Mouse (Mus musculus) c-Kit-negative CD71-positive TER-119-positive erythroid progenitor cells, embryonic 14.5 days (primary cell): ENCODE measurements around the gene Dirc2.

Experiments
- DNase-seq: peaks from one replicate; pipeline ENCODE4 v3.0.0-alpha.2; 2013; ENCODE audit warnings: low read depth, low spot score

Dirc2 gene

DNA sequence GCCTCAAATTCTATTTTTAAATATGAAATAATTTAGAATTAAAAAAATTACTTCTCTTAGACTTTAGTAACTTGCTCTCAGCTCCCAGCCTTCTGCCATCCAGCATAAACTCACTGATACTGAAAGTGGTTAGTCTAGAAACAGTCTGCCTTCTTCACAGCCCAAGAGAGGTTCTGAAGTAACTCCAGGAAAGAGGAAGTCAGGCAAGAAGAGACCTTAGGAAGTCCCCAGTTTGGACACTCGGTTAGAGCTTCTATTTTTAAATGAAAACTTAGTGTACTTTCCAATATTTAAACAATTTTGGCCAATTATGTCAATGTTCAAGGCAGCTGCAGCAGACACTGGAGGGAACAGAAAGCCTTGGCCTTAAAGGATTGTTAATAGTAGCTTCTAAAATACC lies 29.6 kb downstream of the Dirc2 start:
- DNase-seq: no peak

DNA sequence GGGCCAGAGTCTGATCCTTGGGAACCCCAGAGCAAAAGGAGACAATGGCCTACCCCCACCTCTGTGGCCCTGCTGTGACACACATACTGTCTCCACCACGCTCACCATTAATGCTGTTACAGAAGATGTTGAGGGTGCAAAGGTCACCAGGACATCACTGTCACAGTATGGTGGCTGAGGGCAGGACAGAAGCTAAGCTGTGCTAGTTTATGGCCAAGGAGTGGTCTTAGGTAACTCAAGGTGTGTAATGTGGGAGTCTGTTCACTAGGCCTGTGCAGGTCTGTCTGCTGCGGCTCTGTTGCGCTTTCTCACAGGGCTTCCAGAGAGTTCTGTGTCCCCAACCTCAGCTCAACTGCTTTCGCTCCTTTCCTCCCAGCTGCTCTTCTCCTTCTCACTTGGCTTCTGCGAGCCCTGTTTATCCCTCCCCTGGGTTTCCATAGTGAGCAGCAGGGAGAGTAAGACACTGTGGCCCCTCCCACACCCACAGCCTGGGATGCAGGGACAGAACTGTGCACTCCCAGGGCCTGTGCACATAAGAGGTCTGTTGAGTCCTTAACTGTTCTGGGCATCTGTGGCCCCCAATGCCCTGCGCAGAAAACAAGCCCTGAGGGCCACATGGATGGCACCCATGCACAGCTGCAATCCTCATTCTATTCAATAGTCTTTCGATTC lies 30.9 kb downstream of the Dirc2 start:
- no peak for DNase-seq

DNA sequence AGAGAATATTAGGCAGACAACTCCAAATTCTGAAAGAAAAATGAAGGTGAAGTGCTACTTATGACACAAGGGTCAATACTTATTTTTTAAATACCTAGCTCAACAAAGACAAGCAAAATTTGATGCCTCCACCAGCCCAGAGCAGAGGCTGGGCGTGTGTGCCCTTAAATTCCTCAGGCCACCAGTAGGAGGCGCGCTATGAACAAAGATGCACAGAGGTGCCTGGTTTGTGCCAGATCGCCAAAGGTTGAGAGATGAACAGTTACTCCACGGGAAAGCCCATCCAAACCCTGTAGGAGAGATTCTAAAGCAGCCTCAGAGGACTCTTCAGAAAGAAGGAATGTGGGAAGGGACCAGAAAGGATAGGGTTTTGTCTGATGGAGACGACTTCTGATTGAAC lies 35.1 kb downstream of the Dirc2 start:
- DNase-seq: peak; percentile 66

DNA sequence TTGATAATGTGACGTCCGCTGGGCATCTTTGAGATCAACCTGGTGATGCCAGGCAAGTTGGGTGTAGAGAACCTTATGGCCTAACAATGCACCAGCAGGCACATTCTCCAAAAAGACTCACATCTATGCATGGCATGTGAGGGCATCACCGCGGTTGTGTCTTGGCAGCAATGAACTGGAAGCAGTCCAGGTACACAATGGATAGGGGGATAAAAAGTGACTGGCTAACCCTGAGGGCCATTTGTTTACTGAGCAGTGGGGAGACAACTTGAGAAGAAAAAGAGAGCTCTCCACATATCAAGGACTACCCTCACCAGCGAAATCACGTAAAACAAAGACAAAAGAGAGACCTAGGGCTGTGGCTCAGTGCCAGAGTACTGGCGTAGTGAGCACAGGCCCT lies 37.1 kb downstream of the Dirc2 start:
- DNase-seq: no peak

DNA sequence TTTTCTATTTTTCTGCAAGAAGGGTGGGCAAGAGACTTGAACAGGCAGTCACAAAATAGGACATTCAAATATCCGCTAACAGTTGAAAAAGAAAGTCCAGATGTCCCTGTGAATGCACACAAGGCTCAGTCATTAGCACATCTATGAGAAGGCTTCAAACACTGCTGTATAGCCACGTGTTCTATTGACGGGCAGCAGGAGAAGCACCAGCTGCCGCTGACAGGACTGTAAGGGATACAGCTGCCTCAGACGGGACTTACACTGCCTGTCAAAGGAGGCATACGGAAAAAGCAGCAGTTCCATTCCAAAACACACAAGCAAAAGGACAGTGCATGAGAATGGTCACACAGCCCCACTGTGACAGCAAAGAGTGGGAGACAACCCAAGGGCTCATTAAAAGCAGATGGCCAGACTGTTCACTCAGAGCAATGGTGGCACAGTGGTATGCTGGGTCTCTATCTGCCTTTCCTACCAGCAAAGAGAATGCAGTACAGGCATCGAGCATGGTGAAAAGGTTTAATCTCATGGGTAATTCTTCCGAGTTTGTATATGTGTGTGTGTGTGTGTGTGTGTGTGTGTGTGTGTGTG lies 39.9 kb downstream of the Dirc2 start:
- no peak for DNase-seq

DNA sequence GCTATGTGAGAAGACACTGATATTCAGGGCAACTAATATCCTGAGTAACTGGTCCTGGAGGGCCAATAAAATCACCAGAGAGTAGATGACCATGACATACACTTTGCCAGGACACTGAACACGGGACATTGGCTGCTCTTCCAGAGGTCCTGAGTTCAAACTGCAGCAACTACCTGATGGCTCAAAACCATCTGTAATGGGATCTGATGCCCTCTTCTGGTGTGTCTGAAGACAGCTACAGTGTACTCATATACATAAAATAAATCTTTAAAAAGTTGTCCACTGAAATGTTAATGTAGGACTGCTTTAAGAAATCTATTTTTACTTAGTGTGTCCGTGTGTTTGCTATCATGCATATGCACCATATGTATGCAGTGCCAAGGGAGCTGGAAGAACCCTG lies 42.6 kb downstream of the Dirc2 start:
- DNase-seq: no peak

DNA sequence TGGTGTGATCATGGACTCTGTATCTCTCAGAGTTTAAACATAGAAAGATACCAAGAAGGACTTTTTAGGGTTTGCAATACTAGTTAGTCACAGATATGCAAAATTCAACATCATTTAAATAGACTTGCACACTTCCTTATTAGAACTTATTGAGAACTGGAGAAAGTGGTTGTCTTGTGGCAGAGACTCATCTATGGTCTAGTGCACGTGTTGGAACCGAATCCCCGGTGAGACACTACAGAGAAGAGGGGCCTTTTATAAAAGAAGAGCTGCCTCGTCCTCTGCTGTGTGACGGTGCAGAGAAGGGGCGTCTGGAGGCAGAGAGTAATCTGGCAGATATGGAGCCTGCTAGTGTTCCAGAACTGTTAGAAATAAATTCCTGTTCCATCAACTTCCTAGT lies 44.6 kb downstream of the Dirc2 start:
- no peak for DNase-seq

DNA sequence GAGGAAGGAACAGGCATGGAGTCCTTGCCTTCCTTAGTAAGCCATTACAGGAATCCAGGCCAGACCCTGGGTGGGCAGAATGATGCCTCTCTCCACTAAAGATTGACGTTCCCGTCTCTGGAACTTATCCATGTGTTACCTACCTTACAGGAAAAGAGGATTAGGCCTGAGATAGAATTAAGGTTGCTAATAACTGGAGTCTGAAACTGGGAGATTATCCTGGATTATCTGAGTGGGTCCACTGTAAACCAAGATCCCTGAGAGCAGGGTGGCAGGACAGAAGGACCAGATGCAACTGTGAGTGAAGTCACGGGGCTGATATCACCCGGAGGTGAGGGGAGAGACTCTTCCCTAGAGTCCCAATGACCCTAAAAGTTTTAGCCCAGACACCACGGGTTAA lies 51.4 kb downstream of the Dirc2 start:
- no peak for DNase-seq

DNA sequence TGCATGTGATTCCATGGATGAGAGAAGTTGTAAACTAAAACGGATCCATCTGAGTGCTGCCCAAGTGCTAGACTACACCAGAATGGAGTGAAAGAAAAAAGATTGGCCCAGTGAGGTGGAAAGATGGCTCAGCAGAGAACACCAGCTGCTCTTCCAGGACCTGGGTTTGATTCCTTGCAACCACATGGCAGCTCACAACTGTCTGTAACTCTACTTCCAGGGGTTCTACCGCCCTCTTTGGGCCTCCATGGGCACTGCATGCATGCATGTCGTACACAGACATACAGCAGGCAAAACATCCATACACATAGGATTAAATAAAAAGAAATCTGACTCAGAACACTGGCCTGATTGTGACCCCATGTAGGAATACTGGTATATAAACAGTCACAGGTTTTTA lies 52.9 kb downstream of the Dirc2 start:
- peak; percentile 2 for DNase-seq

DNA sequence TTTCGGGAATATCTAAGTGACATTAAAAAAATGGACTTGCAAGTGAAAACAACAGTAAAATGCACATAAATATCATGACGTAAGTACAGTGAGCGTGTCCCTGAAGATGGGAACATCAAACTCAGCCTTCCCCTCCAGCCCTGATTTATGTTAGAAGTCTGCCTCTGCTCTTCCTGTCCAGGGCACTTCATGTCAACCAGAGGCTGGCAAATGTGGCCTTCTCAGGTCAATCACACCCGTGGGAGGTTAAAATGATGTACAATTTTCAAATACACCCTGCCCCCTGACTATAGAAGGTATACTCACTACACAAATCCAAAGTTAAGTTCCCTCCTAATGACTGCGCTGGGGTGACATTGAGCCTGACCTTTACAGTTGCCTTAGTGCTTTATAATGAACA lies 53.4 kb downstream of the Dirc2 start:
- no peak for DNase-seq

DNA sequence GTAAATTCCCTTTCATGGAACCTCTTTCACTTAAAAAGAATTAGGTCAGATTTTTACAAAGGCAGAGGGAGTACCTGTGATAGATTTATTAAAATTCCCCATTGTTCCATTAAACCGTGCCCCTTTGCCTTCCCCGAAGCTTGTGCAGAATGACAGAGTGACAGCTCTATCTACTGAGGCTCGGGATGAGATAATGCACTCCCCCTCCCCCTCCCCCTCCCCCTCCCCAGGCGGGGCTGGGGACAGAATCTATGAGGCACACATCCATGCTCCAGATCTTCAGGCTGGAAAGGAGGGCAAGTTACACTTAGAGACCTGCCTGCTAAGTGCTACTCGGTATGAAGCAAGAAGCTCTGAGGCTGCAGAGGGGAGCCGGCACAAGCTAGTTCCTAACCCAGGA lies 53.8 kb downstream of the Dirc2 start:
- no peak for DNase-seq

DNA sequence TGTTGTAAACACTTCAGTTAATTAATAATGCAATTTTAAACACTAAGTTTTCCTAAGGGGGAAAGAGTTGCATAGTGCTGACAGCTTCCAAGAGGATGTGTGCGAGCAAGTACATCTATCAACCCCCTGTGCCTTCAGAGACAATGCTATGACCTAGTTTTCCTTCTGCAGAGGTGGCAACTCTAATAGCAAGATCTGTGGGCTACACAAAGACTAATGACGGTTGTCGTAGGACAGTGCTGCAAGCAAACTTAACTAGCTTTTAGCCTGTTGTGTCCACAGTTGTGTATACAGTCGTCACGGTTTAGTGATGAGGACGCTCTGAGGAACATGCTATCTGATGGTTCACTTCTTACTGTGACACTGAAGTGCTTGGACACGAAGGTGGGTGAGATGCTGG lies 54.5 kb downstream of the Dirc2 start:
- DNase-seq: no peak

DNA sequence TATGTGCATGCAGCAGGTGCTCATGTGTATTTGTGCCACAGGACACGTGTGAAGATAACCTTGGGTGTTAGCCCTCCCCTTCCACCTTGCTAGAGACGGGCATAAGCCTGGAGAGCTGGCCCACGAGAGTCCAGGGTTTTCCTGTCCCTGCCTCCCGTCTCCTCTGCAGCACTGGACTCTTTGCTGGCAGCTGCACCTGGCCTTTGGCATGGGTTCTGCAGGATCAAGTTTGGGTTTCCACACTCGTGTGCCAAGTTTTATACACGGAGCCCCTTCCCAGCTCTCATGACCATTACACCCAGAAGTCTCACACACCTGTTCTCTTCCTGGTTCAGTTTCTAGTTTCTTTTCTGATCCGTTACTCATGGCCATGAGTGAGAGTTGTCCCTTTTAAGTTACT lies 55.5 kb downstream of the Dirc2 start:
- no peak for DNase-seq

DNA sequence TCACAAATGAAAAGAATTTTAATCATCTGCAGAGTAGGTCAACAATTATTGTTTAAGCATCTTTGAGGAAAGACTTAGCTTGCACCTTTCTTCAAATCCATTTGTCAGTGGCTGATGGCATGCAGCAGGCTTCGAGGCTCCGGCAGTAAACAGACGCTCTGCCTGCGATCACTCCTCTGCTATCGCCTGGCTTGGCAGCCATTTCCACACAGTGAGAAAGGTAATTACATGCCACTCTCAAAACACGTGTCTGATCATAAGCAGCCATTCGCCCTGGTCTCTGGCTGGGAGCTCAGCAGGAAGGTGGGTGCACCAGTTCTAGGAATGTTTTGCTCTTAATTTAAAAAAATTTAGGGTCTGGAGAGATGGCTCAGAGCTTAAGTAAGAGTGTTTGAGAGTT lies 58.2 kb downstream of the Dirc2 start:
- DNase-seq: no peak

DNA sequence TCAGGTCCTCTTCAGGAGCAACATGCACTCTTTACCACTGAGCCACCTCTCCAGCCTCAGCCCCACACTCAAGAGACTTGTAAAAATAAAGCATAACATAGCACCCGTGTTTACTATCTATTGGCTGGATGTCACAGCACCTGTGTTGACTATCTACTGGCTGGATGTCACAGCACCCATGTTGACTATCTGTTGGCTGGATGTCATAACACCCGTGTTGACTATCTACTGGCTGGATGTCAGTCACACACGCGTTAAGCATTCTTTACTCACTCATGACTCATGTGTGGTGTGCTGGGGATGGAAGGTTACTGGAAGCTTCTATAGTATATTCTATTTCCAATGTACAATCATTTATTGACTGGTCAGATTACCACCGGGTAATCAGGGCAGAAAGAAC lies 62.2 kb downstream of the Dirc2 start:
- DNase-seq: no peak

DNA sequence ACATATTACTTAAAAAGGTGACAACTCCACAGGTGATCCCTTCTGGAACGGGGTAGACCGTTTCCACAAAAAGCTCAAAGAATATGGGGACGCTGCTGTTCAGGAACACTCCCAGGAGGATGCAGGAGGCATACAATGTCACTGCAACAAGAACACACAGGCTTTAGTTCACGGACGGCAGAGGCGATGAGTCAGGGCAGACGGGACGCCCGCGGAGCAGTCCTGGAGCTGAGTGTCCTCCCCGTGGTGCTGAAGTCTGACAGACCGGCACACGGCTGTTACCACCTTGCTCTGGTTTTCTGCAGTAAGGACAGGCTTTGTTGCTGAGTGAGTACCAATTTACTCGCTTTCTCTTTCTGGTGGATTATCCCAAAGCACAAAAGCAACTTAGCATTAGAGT lies 64.4 kb downstream of the Dirc2 start:
- no peak for DNase-seq

DNA sequence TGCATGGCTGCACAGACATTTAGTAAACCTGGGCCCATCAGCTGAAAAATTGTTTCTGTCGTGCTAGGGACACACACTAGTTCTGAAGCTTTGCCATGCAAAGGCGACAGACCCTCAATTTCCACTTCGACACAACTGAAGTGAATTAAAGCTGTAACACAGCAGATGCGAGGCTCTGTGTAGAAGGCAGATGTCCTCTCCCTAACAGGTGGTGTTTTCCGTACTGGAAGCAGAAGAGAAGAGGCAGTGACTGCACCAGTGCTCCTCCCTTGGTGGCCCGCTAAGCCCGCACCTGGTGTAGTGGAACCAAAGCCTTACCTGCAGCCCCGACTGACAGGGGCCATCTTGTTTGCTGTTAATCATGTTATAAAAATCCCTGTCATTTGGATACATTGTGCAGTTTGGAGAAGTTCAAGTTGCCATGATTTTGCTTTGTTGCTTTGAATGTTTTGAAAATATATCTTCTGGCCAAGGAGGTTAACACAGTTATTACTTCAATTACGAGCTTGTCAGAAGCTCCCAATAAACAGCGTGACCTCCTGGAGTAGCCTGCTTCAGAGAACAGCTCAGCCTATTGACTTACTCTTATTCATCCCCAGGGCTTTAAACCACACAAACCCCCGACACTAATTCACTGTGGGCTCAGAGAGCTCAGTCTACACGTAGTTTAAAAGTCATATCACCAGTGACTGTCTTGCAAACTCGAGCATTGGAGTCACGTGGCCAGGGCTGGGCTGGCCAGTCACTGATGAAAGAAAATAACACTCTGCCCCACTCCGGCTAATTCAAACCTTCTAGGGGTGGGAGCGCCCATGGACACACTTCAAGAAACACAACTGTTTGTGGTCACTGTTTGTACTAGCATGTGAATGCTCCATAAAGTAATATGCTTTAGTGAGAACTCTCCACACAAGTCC lies 65.1 kb downstream of the Dirc2 start:
- no peak for DNase-seq

DNA sequence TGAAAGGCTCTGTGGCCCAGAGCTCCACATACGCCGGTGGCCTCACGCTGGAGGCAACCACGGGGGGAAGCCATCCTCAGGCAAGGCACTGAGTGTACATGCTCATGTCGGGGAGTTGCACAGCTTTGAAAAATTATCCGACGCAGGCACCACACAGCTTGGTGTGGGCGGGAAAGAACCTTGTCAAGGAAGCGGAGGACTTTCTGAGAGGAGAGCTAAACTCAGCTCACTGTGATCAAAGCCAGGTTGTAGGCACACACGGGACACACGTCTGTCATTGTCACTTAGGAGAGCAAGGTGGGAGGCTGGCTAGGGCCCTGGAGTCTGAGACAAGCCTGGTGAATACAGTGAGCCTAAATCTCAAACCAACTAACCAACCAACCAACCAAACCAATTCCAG lies 67.3 kb downstream of the Dirc2 start:
- no peak for DNase-seq

DNA sequence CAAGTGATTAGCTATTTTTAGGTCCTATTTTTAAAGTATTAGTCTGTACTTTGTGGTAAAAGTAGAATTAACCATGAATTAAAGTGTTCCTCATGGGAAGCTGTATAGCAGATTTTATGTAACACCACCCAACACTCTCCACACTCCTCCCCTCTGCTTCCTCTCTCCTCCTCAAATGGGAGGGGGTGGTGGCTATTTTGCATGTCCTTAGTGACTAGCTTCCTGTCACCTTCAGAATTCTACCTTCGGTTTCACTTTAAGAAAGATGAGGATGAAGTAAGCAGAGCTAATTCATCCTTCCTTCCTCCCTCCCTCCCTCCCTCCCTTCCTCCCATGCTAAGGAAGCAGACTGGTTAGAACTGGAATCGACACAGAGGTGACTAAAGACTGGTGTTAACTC lies 73.1 kb downstream of the Dirc2 start:
- DNase-seq: no peak

DNA sequence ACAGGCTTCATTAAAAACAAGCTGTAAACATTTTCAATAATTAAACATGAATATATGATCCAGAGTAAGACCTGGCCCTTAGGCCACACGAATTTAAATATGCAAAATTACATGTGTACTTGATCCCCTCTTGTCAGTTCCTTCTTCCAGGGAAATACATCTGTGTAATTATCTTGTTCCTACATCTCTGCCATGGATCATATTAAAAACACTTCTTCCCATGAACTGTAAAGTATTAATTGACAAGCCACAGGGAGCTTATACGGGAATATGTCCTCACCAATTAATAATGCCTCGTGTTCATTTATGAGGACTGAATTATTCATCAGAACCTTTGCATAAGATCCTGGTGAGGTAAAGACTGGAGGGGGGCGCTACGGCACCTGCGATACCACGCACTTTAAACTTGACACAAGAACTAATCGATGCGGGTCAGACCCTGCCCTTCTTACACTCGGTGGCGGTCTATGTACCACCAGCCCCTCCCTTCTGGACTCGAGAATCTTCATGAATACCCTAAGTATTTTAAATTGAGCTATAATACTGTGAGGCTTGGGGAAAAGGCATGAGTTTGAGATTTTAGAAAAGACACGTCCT lies 74.8 kb downstream of the Dirc2 start:
- no peak for DNase-seq

DNA sequence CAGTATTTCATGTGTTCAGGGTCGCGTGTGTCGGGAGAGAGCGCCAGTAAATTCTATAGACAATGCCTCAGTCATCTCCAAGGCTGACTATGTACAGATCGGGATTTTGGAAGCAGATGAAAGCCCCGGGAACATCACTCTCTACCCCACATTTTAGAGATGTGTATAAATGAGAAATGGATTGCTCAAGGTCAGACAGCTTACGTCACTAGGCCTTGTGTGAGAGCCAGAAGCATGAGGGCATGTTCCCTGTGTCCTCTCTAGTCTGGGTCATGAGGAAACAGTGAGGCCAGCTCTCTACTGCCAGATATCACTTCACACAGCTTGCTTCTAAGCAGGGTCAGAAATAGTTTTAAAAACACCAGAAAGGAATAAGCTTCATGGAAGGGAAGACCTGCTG lies 77.5 kb downstream of the Dirc2 start:
- no peak for DNase-seq

DNA sequence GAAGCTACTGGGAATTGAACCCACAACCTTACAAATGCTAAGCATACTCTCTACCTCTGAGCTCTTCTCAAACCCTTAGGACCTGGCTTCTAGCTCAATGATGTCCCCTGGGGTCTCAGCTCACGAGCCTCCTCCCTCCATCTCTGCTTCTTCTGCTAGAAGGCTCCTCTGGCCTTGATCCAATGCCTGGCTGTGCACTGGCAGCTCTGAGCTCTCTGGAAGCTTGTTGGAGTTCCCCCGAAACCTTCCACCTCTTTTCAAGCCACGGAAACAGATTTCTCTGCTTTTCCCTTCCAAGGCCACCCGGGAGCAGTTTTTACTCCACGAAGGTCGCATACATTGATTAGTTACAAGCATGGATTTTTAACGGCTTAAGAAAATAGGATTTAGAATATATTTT lies 82.7 kb downstream of the Dirc2 start:
- DNase-seq: no peak

DNA sequence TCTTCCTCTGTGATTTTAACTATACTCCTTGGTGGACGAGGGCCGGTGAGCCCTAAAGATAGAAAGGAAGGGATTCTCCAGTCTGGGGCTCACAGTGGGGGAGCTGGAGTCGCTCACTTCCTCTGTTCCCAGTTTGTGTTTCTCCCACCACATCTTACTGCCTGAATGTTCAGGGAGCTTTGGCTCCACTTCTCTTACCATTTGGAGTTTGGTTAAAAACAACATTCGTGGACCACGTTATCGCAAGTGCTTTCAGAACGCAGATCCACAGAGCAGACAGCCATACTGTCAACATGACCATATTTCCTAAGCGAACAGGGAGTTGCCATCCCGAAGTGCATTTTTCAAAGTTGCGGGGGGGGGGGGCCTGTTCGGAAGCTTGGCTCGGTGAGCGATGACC lies 84.1 kb downstream of the Dirc2 start:
- DNase-seq: no peak
